Mouse (Mus musculus): ENCODE data around the gene Pdk2. TPM values are rescaled to one million over a fixed set of nuclear protein-coding genes. Genes with fewer than 3 reads are reported as not detected.

Pdk2 gene
- polyA plus RNA-seq, 1 experiment from 2014 or later = 35.8 TPM

Other genes starting within 250 kb of the Pdk2 start
- 1,157 and 1,247 TPM in 2 replicates for gene Col1a1, start 105.1 kb downstream of the Pdk2 start, polyA plus RNA-seq (2014; fragmentation: Nextera tagmentation; extraction: Ambion mirVana)
- not detected in 2 replicates for gene Hils1, start 73.8 kb downstream of the Pdk2 start, polyA plus RNA-seq (2014; fragmentation: Nextera tagmentation; extraction: Ambion mirVana)
- 0.30 and 0.46 TPM in 2 replicates for gene Sgca, start 65.0 kb downstream of the Pdk2 start, polyA plus RNA-seq (2014; fragmentation: Nextera tagmentation; extraction: Ambion mirVana)
- 13.5 and 14.4 TPM in 2 replicates for gene Ppp1r9b, start 50.3 kb downstream of the Pdk2 start, polyA plus RNA-seq (2014; fragmentation: Nextera tagmentation; extraction: Ambion mirVana)
- gene Samd14, start 31.5 kb downstream of the Pdk2 start, polyA plus RNA-seq (2014; fragmentation: Nextera tagmentation; extraction: Ambion mirVana) = 22.8 and 24.5 TPM in 2 replicates
- gene Itga3, start 35.4 kb upstream of the Pdk2 start, polyA plus RNA-seq (2014; fragmentation: Nextera tagmentation; extraction: Ambion mirVana) = 21.5 and 23.3 TPM in 2 replicates
- 3.1 and 4.5 TPM in 2 replicates for gene Dlx3, start 78.8 kb upstream of the Pdk2 start, polyA plus RNA-seq (2014; fragmentation: Nextera tagmentation; extraction: Ambion mirVana)
- gene Dlx4, start 104.9 kb upstream of the Pdk2 start, polyA plus RNA-seq (2014; fragmentation: Nextera tagmentation; extraction: Ambion mirVana) = 0.46 and 0.52 TPM in 2 replicates
- gene Tac4, start 220.2 kb upstream of the Pdk2 start, polyA plus RNA-seq (2014; fragmentation: Nextera tagmentation; extraction: Ambion mirVana) = 0.48 TPM in 1 of 2 replicates, not detected in the other